Mouse (Mus musculus): ENCODE measurements around the gene Gng8.

The Gng8 gene

DNA sequence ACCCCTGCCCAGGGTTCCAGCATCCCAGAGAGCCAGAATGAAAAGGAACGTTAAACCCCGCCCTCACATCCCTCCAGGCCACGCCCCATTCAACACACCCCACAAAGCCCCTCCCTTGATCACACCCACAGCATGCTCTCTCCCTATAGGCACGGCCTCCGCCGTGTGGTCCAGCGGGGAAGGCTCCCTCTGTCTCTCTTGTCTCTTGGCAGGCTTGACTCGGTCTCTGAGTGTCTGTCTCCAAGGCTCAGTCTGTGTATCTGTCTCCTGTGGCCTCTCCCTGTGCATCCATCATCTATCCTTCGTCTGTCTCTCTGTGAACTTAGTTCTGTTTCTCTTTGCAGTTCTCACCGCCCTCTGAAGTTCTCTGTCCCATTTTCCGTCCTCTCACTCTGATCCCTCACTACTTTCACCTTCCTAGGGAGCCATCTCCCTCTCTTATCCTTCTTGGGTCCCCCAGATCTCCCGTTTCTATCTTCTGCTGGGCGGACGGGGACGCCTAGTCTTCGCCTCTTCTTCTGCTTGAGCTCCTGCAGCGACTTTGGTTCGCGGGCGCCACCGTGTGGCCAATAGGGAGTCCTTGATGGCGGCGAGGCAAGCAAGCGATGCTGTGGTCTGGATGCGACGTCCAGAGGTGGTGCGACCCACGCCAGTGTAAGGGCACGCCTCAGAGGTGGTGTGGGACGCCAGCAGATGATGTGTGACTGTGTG is at the start of gene Gng8:
TSS of gene Gng8 (plus strand) at position 146 of the 711 bp plus-strand sequence.
- in situ Hi-C loops (cut with MboI) = no loop called here

DNA sequence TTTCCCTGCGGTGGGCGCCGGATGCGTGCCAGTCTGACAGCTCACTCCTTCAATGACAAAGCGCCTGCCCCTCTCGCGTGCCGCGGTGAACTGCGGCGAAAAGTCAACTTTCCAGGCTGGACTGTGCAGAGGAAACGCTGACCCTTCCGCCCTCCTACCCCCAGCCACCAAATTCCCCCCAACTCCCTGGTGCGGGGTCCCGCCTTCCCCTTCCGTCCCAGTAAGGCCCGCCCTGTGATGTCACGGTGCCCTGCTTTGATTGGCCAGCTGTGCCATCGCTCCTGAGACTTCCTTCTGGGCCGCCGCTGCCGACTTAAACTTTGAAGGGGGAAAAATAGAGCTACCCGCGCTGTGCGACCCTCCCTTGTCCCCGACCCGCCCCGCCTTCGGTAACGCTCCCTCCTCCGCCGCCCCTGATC is 48.9 kb upstream of the Gng8 start, which contains the start of gene Prkd2:
TSS of gene Prkd2 (plus strand) at position 258 of the 419 bp plus-strand sequence.
- in situ Hi-C loops (cut with MboI) = no loop called here

DNA sequence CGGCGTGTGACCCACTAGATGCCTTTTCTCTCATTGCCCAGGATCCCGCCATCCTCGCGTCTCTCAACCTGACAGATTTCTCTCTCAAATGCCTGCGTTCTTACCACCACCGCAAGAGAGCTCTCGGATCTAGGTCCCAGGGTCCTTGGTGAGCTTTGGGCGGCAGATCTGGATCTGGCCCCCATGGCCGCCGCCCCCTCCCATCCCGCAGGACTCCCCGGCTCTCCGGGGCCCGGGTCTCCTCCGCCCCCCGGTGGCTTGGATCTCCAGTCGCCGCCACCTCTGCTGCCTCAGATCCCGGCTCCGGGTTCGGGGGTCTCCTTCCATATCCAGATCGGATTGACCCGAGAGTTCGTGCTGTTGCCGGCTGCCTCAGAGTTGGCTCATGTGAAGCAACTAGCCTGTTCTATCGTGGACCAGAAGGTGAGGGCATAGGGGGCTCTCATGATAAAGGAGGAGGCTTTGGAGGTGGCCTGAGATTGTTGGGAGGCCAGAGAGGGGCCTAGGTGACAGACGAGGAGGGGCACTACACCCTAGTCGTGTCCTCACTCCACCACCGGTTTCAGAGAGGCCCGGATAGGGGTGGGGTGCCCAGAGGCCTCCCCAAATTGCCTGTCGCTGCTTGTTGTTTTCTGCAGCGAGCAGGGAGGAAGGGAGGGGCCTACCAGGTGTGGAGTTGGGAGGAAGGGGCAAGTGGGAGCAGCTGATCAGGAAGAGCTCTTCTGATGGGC is 48.0 kb upstream of the Gng8 start:
- in situ Hi-C loops (cut with MboI) = no loop called here

DNA sequence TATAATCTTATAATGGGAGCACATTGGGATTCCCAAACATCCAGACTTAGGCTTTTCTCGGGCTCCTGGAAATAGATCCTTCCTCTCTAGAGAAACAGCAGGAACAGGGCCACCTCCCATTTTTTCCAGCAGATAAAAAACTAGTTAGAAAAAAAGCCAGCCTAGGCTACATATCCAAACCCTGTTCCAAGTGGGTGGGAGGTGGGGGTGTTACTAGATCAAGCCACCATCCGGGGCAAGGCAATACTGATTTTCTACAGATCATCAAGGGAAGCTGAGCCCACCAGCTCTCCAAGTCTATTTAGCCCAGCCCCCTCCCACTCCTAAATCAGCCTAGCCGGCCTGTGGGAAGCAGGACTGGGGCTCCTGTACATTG is 46.9 kb upstream of the Gng8 start:
- in situ Hi-C loops (cut with MboI) = no loop called here

DNA sequence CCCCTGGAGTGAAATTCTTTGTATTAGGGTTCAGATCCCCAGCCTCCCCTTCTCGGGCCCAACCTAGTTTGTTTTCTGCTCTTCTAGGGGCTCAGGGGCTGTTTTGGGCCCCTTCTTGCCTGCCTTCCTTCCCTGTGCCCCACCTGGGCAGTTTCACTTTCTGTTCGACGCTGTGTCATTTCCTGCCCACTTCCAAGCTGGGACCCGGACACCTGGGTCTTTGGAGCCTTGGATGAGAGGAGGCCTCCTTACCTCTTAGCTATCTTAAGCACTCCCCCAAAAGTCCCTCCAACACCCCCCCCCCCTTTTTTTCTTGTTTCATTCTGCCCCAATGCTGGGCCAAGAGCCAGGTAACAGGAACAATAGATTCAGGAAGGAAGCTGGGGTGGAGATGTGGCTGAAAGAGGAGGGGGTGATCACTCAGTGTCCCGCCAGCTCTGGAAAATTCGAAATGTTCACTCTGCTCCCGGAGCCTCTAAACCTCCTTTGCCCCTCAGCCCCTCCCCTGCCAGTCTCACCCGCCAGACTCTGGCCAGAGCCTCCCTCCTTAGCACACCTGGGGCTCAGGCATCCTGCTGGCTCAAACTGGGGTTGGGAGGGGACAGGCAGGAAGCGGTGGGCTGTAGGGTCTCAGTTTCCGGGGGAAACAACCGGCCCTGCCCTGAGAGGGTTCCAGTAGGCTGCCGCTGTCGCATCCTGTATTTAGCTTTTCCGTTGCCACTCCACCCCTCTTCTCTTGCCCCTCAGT is 46.3 kb upstream of the Gng8 start:
- in situ Hi-C loops (cut with MboI) = no loop called here

DNA sequence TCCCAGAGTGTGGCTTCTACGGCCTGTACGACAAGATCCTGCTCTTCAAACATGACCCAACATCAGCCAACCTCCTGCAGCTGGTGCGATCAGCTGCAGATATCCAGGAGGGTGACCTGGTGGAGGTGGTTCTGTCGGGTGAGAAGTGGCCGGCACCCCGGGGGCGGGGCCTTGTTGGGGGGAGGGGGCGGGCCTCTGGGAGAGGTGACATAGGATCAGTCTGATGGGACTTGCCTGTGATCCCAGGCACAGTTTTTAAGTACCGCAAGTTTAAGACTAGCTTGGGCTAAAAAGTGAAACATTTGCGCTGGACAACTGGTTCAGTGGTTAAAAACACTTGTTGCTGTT is 45.8 kb upstream of the Gng8 start:
- in situ Hi-C loops (cut with MboI) = no loop called here

DNA sequence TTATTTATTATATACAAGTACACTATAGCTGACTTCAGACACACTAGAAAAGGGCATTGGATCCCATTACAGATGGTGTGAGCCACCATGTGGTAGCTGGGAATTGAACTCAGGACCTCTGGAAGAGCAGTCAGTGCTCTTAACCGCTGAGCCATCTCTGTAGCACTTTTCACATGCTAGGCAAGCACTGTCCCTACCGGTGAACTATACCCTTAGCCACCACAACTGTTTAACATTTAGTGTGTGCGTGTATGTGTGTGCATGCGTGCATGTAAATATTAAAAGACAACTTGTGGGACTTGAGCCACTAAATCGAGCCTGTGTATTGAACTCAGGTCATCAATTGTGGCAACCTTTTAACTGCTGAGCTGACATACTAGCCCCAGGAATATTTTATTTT is 44.8 kb upstream of the Gng8 start:
- in situ Hi-C loops (cut with MboI) = no loop called here

DNA sequence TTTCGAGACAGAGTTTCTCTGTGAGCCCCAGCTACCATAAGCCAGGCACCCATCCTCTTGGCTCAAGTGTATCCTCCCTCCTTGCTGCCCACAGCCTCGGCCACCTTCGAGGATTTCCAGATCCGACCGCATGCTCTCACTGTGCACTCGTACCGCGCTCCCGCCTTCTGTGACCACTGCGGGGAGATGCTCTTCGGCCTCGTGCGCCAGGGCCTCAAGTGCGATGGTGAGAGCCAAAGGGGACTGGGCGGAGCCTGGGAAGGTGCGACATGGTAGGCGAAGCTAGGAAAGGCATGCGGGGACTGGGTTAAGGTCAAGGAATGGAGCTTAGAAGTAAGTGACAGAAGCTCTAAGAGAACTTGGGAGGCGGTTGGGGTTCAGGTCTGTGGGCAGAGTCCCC is 44.1 kb upstream of the Gng8 start:
- in situ Hi-C loops (cut with MboI) = no loop called here

DNA sequence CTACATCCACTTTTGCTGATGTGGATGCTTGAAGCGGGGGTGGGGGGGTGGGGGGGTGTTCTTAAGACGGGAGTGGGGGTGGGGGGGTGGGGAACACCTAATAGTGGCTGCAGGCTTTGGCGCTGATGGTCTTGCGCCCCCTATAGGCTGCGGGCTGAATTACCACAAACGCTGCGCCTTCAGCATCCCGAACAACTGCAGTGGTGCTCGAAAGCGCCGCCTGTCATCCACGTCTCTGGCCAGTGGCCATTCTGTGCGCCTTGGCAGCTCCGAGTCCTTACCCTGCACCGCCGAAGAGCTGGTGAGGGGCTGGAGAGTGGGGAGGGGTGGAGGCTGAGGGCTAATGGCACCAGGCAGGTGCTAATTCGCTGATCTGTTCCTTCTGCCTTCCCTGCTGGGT is 43.0 kb upstream of the Gng8 start:
- in situ Hi-C loops (cut with MboI) = no loop called here

DNA sequence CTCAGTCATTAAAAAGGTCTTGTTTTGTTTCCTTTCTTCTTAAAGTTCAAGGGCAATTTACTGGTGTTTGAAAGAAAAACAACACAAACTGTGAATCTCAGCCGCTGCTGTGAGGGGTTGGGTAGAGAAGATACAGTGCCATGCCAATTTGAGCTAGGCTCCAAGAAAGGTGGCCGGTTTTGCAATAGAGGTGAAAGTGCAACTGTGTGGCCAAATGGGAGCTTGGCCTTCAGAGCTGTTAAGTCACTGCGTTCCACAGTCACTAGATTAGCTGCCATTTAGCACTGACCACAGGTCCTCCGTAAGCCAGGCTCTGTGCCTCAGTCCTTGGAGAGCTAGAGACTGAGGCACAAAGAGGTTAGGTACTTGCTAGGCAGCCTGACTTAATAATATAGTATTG is 40.0 kb upstream of the Gng8 start:
- in situ Hi-C loops (cut with MboI) = no loop called here

DNA sequence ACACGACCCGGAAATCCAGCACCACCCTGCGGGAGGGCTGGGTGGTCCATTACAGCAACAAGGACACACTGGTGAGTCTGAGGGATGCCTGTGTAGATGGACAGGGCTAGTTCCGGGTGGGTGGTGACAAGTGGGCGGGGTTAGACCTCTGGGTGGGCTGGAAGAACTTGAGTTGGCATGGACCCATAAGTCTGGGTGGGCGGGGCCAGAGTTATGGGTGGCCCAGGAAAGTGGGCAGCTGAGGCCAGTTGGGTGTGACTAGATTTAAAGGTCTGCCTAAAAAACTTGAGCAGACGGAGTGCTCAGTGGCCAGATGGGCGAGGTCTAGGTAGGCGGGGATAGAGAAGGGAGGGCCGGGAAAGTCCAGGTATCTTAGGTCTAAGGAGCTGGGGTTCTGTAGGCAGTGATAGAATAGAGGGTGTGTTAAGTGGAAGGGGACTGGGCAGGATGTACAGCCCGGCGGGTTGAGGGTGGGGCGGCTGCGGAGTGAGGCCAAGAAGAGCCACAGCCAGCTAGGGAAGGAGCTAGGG is 38.2 kb upstream of the Gng8 start:
- in situ Hi-C loops (cut with MboI) = no loop called here

DNA sequence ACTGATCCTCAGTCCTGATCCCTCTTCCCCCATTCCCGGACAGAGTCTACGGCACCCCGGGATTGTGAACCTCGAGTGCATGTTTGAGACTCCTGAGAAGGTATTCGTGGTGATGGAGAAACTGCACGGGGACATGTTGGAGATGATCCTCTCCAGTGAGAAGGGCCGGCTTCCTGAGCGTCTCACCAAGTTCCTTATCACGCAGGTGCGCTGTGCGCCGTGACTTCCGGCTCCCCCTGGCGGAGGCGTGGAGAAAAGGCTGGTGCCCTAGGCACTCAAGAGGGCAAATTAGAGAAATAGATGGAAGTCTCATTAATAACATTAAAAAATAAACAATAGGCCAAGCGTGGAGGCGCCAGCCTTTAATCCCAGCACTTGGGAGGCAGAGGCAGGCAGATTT is 33.2 kb upstream of the Gng8 start:
- in situ Hi-C loops (cut with MboI) = loop anchor here (5.0 kb wide), 1 partner anchor 41 kb away; the partner anchor contains the start of genes Fkrp and Strn4

DNA sequence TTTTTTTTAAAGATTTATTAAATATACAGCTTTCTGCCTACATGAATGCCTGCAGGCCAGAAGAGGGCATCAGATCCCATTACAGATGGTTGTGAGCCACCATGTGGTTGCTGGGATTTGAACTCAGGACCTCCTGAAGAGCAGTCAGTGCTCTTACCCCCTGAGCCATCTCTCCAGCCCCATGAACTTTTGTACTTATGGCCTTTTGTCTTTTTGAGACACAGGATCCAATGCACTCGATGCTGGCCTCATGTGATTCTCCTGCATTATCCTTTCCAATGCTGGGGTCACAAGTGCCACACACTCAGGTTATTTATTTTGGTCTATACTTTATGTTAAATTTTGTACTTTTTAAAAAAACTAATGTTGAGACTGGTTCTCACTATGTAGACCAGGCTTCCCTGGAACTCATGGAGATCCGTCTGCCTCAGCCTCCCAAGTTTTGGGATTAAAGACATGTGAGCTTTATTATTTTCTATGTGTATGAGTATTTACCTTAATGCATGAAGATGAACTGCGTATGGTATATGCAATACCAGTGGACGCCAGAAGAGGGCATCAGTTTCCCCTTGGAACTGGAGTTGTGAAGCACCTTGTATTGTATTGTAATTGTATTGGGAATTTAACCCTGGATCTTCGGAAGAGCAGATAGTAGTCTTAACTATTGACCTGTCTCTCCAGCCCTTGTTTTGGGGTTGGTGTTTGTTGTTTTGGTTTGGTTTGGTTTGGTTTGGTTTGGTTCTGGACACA is 31.5 kb upstream of the Gng8 start:
- in situ Hi-C loops (cut with MboI) = loop anchor here (5.0 kb wide), 1 partner anchor 43 kb away; the partner anchor contains the start of genes Fkrp and Strn4

DNA sequence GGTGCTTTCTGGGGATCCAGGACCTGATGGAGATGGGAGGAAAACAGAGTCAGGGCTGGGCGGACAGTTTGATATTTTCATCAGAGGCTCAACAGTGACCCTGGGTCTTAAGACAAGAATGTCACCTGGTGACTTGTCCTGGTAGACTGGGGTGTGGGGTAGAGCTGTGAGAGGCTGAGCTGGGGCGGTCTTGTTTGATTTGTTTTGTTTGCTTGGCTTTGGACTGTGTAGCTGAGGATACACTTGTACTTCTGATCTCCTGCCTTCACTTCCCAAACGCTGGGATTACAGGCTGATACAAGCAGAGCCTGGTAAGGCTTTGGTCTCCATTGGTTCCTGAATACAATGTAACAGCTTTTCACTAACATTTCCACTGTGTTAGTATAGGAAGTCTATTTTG is 24.1 kb upstream of the Gng8 start:
- in situ Hi-C loops (cut with MboI) = no loop called here

DNA sequence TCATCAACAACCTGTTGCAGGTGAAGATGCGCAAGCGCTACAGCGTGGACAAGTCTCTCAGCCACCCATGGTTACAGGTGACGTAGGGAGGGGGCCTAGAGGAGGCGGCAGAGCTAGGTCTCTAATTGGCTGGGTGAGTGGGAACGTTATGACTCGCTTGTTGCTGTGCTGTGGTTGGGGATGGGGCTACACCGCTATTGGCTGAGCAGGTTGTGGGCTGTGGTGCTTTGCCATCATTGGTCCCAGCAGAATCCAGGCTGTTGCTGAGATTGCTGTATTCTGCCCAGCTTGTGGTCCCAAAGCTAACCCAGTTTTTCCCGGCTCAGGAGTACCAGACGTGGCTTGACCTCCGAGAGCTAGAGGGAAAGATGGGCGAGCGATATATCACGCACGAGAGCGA is 22.1 kb upstream of the Gng8 start:
- in situ Hi-C loops (cut with MboI) = no loop called here

DNA sequence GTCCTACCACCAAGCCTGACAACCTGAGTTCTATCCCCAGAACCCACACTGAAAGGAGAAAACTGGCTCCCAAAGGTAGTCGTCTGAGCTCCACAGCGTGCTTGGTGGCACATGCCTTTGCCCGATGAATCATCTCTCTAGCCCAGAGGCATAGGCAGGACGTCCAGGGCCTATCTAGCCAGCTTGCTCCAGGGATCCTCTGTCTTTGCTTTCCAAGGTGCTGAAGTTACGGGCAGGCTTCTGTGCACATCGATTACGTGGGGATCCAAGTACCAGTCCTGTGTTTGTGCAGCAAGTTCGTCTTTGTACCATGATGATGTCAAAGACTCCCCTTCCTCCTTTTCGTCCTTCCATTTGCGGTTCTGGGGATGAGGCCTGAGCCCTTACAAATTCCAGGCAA is 20.0 kb upstream of the Gng8 start:
- in situ Hi-C loops (cut with MboI) = no loop called here

DNA sequence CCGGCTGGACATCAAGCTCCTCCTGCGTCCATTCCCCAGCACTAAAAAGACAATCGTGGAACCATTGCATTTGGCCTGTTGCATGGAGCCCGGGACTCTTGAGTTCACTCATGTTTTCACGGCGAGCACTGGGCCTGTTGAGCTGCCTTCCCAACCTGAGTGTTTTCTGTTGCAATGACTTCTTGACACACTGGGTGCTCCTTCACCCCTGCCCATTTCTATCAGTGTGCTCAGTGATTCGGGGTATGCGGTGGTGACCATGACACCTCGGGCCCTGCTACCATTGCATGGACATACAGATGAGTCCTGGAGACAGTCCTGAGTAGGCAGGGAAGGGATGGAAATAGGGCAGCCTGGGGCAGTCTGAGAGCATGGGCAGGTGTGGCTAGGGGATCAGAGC is 19.1 kb upstream of the Gng8 start:
- in situ Hi-C loops (cut with MboI) = no loop called here

DNA sequence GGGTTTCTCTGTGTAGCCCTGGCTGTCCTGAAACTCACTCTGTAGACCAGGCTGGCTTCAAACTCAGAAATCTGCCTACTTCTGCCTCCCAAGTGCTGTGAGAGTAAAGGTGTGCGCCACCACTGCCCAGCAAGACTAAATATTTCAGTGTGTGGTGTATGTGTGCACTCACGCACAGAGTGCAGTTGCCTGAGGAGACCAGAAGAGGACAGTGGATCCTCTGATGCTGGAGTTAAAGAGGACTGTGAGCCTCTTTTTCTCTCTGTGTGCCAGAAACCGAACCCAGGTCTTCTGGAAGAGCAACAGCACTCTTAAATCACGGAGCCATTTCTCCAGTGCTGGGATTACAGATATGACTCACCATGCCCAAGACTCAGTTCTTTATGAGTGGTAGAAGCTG is 18.2 kb upstream of the Gng8 start:
- in situ Hi-C loops (cut with MboI) = no loop called here

DNA sequence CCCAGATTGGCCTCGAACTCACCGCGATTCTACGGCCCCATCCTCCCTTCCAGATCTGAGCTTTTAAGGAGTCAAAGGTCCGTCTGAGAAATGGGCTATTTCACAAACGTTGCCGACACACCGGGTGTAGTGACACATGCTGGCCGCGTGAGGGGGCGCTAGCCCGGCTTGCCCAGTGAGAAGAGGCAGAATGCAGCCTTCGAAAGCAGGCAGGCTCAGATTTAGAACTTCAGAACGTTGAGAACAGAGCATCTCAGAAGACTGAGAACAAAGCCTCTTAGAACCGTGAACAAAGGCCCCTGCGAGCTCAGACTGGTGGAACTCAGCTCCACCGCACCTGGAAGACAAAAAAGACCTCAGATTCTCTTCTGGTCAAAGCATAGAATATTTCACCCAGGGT is 17.4 kb upstream of the Gng8 start:
- in situ Hi-C loops (cut with MboI) = no loop called here

DNA sequence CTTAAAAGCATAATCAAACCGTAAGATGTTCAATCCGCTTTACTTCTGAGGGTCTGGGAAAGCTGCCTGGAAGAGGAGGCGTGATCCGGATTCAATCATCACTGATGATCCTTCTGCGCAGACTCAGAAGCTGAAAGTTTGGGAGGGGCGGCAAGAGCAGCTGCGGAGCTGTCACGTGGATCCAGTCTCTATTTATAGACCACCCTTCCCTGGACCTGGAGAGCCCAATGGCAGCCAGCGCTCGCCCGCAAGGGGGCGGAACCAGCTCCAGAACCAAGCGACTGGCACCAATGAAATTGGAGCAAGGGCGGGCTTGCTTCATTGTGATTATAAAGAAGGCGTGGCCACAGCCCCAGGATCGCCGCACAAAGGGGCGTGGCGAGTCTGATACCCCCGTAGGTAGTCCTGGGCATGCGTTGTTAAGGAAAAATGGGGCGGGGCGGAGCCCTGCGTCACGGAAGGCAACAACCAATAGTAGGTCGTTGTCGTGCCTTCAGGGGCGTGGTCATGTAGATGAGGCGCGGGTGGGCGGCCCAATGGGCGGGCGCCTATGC is 16.8 kb upstream of the Gng8 start:
- in situ Hi-C loops (cut with MboI) = no loop called here

DNA sequence AGATGAGACGGTGACA is 16.5 kb upstream of the Gng8 start, which contains the start of gene Dact3:
TSS of gene Dact3 (plus strand) at position 8 of the 16 bp plus-strand sequence.
- in situ Hi-C loops (cut with MboI) = no loop called here

DNA sequence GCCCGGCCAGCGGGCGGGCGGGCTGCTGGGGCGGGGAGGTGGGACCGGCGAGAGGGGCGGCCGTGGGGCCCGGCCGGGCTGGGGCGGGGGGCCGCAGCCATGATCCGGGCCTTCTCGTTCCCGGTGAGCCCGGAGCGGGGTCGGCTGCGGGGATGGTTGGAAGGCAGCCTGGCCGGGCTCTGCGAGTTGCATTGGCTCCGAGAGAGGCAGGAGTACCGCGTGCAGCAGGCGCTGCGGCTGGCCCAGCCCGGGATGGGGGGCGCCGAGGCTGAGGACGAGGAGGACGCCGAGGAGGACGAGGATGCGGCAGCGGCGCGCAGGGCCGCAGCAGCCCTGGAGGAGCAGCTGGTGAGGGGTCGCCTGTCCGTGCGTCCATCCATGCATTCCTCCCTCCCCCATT is 16.3 kb upstream of the Gng8 start:
- in situ Hi-C loops (cut with MboI) = no loop called here

All from mature B cell (primary cell).